Mouse (Mus musculus) stomach, embryonic 14.5 days (tissue): ENCODE measurements around the gene Cdc42ep2. TPM values are rescaled to one million over a fixed set of nuclear protein-coding genes. Genes with fewer than 3 reads are reported as not detected.

ENCODE experiments used
- ATAC-seq: fragments of 200-750 bp; cut with Nextera tagmentation; 2 replicates; pipeline ENCODE4 v1.8.0; 2017; ENCODE audit warnings: low read depth, moderate TSS enrichment; ENCODE audit not compliant: insufficient number of reproducible peaks, insufficient read depth, low FRiP score
- H3K27ac ChIP-seq: fragments of 300-500 bp; sonication (generic); 2 replicates; pipeline ENCODE4 v1.5.1; 2014; ENCODE audit warnings: mild to moderate bottlenecking, low read length, moderate library complexity, mixed read lengths
- H3K27me3 ChIP-seq: fragments of 300-500 bp; sonication (generic); 2 replicates; pipeline ENCODE4 v1.6.1; 2014; ENCODE audit warnings: low read length, control low read depth, mixed read lengths; ENCODE audit not compliant: control insufficient read depth, insufficient read depth
- H3K36me3 ChIP-seq: fragments of 300-500 bp; sonication (generic); 2 replicates; pipeline ENCODE4 v1.6.1; 2014; ENCODE audit warnings: mild to moderate bottlenecking, control low read depth, low read length, moderate library complexity, mixed read lengths; ENCODE audit not compliant: control insufficient read depth, insufficient read depth
- H3K4me1 ChIP-seq: fragments of 300-500 bp; sonication (generic); 2 replicates; pipeline ENCODE4 v1.6.1; 2014; ENCODE audit warnings: low read length, control low read depth, mixed read lengths; ENCODE audit not compliant: control insufficient read depth, insufficient read depth
- H3K4me2 ChIP-seq: fragments of 300-500 bp; sonication (generic); replicated peaks from 2 replicates; pipeline ENCODE4 v1.6.1; 2014; ENCODE audit warnings: low read depth, low read length, control low read depth
- H3K4me3 ChIP-seq: fragments of 300-500 bp; sonication (generic); 2 replicates; pipeline ENCODE4 v1.5.1; 2014; ENCODE audit warnings: low read depth, low read length, control low read depth
- H3K9ac ChIP-seq: fragments of 300-500 bp; sonication (generic); replicated peaks from 2 replicates; pipeline ENCODE4 v1.6.1; 2014; ENCODE audit warnings: low read depth, mild to moderate bottlenecking, control low read depth, low read length, moderate library complexity, mixed read lengths
- H3K9me3 ChIP-seq: fragments of 300-500 bp; sonication (generic); 2 replicates; pipeline ENCODE4 v1.6.1; 2016; ENCODE audit warnings: low read depth, low read length, control low read depth; ENCODE audit not compliant: control insufficient read depth
- WGBS: fragments of 180-500 bp; shearing (Covaris S2); extraction: QIAGEN DNeasy Blood & Tissue Kit; methylation state at CpG from one replicate; pipeline ENCODE4 v1.1.7; 2014; 5-methylcytosine and 5-hydroxymethylcytosine counted together
- polyA plus RNA-seq: library from polyadenylated mRNA; unstranded; fragments of >200 nt; fragmentation: Nextera tagmentation; extraction: Ambion mirVana; gene quantifications from 2 replicates; pipeline ENCODE4 v1.2.1, GENCODE M21; 2014

The Cdc42ep2 gene
- polyA plus RNA-seq, 1 experiment from 2014 or later: 7.4 TPM

GRCm38 (mm10) chr19:5879735-5880134 is 44.9 kb downstream of the Cdc42ep2 start:
- 0 out of 2 replicates have a peak, but pooled peaks cover 2% of the 10 kb centered on the region for H3K4me1 ChIP-seq
- no peak overlapping the region for H3K9ac ChIP-seq
- no peak overlapping the region for H3K4me2 ChIP-seq
- WGBS: 96% methylated on average over 7 of the region's 7 CpGs
- no peak for ATAC-seq
- no peaks in the 10 kb centered on the region for H3K9me3 ChIP-seq
- no peak overlapping the region for H3K4me3 ChIP-seq
- no peaks in the 10 kb centered on the region for H3K36me3 ChIP-seq
- H3K27me3 ChIP-seq: no peaks in the 10 kb centered on the region
- H3K27ac ChIP-seq: no peak overlapping the region

DNA sequence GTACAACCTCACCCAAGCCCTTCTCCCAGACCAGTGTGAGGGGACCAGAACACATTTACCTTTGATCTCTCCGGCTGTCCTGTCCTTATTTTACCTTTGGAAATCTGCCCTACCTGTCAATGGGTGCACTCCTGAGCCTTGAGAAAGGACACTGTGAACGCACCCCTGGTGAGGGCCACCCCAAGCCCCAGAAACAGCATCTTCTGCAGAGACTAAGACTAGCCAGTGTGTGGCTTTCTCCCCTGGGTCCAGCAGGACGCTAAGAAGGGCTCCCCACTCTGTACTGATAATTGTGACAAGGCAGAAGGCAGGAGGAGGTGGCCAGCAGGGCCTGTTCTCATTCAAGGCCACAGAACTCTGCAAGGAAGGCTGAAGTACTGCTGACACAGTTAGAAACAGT is 45.7 kb downstream of the Cdc42ep2 start:
- Histone ChIP-seq H3K27me3 (no peaks in the 10 kb centered on the region), H3K4me1 (peaks cover 10% of the 10 kb centered on the region; the same call in 1 of the 2 replicates), H3K9me3 (no peaks in the 10 kb centered on the region), H3K27ac (no peak overlapping the region), H3K9ac (0 out of 2 replicates have a peak overlapping the region, but pooled peaks have one; percentile 0), H3K36me3 (no peaks in the 10 kb centered on the region), H3K4me2 (no peak overlapping the region), H3K4me3 (no peak overlapping the region)
- no peak for ATAC-seq
- WGBS: 70% methylated on average over 3 of the region's 3 CpGs

GRCm38 (mm10) chr19:5878362-5878722 is 46.3 kb downstream of the Cdc42ep2 start:
- H3K27me3 ChIP-seq: no peaks in the 10 kb centered on the region
- no peaks in the 10 kb centered on the region for H3K36me3 ChIP-seq
- H3K27ac ChIP-seq: no peak overlapping the region
- H3K4me2 ChIP-seq: 0 out of 2 replicates have a peak overlapping the region, but pooled peaks have one; percentile 10
- ATAC-seq: no peak
- peaks cover 11% of the 10 kb centered on the region; the same call in 1 of the 2 replicates for H3K4me1 ChIP-seq
- 0 out of 2 replicates have a peak overlapping the region, but pooled peaks have one; percentile 18 for H3K9ac ChIP-seq
- WGBS: 68% methylated on average over 7 of the region's 7 CpGs
- no peak overlapping the region for H3K4me3 ChIP-seq
- no peaks in the 10 kb centered on the region for H3K9me3 ChIP-seq

DNA sequence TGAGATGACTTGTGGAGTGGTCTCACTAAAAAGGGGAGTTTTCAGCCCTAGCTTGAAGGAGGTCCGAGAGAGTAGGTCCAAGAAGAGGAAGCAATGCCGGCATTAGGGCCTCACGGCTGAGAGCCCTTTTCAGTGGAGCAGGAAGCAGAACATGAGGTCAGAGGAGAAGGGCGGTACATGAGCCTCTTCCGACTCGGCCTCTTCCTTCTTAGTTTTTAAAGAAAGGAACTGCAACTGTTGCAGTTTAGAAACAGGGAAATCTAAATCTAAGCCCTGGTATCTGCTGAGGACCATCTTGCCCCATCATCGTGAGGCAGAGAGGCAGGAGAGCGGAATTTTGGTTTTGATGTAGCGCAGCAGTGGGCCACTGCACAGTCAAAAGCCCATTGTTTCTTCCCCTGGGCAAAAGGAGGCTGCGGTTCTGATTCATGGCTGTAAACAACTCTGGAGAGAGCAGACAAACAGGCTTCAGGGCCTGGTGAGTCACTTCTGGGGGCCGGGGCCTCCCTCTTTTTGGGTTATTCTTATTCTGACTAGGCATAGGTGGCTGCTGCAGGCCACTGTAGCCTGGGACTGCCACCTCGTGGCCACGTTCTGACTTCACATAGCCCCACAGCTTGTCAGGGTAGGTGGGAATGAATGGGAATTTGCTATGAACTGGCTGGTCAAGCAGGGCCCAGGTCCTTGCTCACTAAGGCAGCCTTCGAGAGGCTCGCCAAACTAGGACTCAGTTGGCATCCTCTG is 46.8 kb downstream of the Cdc42ep2 start, which contains the start of gene Slc25a45:
Slc25a45 (plus strand) TSS at position 191 of the 744 bp plus-strand sequence.
- no peaks in the 10 kb centered on the region for H3K36me3 ChIP-seq
- no peaks in the 10 kb centered on the region for H3K9me3 ChIP-seq
- no peak within 1 kb of the TSS for H3K4me3 ChIP-seq
- H3K4me2 ChIP-seq: 0 out of 2 replicates have a peak within 1 kb of the TSS, but pooled peaks have one; percentile 10
- H3K27ac ChIP-seq: peak within 1 kb of the TSS; percentile 33; the same call in 1 of the 2 replicates
- ATAC-seq: peak; percentile 62; the same call in 1 of the 2 replicates
- H3K4me1 ChIP-seq: peaks cover 11% of the 10 kb centered on the region; the same call in 1 of the 2 replicates
- WGBS: 43% methylated on average over 15 of the region's 15 CpGs
- 0 out of 2 replicates have a peak within 1 kb of the TSS, but pooled peaks have one; percentile 18 for H3K9ac ChIP-seq
- H3K27me3 ChIP-seq: no peaks in the 10 kb centered on the region

DNA sequence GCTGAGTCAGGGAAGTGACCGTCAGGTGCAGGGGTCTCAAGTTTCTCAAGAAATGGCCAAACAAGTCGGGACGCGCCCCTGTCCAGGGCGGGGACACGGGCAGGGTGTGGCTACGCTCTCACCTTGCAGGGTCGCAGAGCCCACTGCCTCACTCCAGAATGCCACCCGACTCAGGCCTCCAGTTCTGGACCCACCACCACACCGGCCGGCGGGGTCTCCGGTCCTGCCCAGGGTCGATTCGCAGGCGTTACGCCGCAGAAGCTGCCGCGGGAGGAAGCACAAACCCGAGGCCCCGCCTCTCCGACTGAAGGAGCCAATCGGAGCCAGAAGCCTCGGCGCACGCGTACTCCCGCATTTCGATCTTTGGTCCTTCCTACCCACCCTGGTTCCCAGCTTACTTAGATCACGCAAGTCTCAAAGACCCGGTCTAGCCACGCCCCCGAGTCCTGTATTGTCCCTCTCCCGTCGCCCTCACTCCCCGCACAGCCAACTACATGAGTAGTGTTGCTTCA is 49.6 kb downstream of the Cdc42ep2 start, which contains the start of gene Frmd8:
Frmd8 (minus strand) TSS at position 306 of the 512 bp plus-strand sequence.
- peak within 1 kb of the TSS; percentile 48; the same call in 1 of the 2 replicates for H3K27ac ChIP-seq
- under 1% methylated on average over 37 of the region's 37 CpGs for WGBS
- H3K36me3 ChIP-seq: peaks cover 4% of the 10 kb centered on the region; the same call in 1 of the 2 replicates
- H3K9me3 ChIP-seq: no peaks in the 10 kb centered on the region
- H3K9ac ChIP-seq: peak within 1 kb of the TSS; percentile 64
- H3K27me3 ChIP-seq: no peaks in the 10 kb centered on the region
- peak; percentile 83 for ATAC-seq
- peak within 1 kb of the TSS; percentile 96 for H3K4me2 ChIP-seq
- H3K4me1 ChIP-seq: peaks cover 25% of the 10 kb centered on the region
- H3K4me3 ChIP-seq: peak within 1 kb of the TSS; percentile 78

DNA sequence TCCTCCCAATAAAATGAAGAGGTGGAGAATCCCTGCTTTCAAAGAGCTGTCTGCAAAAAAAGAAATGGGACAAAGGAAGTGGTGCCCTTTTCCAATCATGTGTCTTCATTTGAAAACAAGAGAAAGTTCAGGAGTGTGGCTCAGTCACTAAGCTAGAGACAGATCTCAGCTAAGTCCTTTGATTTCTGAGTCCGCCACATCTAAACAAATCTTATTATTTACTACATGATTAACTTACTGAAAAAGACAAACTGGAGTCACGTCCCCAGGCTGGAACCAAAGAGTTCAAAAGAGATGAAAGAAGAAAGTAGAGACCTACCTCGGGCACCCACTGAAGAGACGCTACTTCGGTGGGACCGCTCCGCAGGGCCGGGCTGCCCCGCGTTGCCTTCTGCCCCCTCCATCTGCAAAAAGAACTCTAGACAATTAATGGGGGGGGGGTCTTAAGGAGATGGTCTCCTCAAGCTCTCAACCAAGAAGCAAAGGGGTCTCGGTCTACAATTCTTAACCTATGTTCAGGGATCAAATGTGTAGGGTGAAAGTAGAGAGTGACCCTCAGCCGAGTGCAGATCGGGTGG is 50.1 kb downstream of the Cdc42ep2 start:
- H3K27ac ChIP-seq: peak overlapping the region; percentile 39; the same call in 1 of the 2 replicates
- peaks cover 25% of the 10 kb centered on the region for H3K4me1 ChIP-seq
- ATAC-seq: no peak

GRCm38 (mm10) chr19:5872931-5873556 is 51.6 kb downstream of the Cdc42ep2 start:
- Histone ChIP-seq H3K4me3 (no peak overlapping the region), H3K27ac (no peak overlapping the region), H3K9me3 (no peaks in the 10 kb centered on the region), H3K4me1 (peaks cover 23% of the 10 kb centered on the region), H3K27me3 (no peaks in the 10 kb centered on the region), H3K4me2 (peak overlapping the region; percentile 96; the same call in 1 of the 2 replicates), H3K9ac (no peak overlapping the region), H3K36me3 (peaks cover 19% of the 10 kb centered on the region)
- WGBS: 80% methylated on average over 19 of the region's 19 CpGs
- no peak for ATAC-seq

More for the DNA sequence above, 50.1 kb downstream of the Cdc42ep2 start:
- H3K4me3 ChIP-seq: peak overlapping the region; percentile 78
- no peaks in the 10 kb centered on the region for H3K9me3 ChIP-seq
- peak overlapping the region; percentile 96 for H3K4me2 ChIP-seq
- H3K36me3 ChIP-seq: peaks cover 8% of the 10 kb centered on the region; the same call in 1 of the 2 replicates
- no peaks in the 10 kb centered on the region for H3K27me3 ChIP-seq
- peak overlapping the region; percentile 64 for H3K9ac ChIP-seq
- 11% methylated on average over 13 of the region's 13 CpGs for WGBS

GRCm38 (mm10) chr19:5872528-5872927 is 52.1 kb downstream of the Cdc42ep2 start:
- 85% methylated on average over 4 of the region's 4 CpGs for whole genome bisulfite sequencing
- H3K4me3 ChIP-seq: no peak overlapping the region
- no peaks in the 10 kb centered on the region for H3K27me3 ChIP-seq
- H3K27ac ChIP-seq: no peak overlapping the region
- H3K9ac ChIP-seq: no peak overlapping the region
- ATAC-seq: no peak
- peaks cover 23% of the 10 kb centered on the region for H3K4me1 ChIP-seq
- H3K4me2 ChIP-seq: no peak overlapping the region
- no peaks in the 10 kb centered on the region for H3K9me3 ChIP-seq
- peaks cover 24% of the 10 kb centered on the region for H3K36me3 ChIP-seq
